Mouse (Mus musculus) ES-Bruce4 (cell line): ENCODE measurements at regions not wholly inside any gene's neighbourhood (a gene's known extent, or its start where the extent isn't known, plus 50 kb on each side); places are given as distances from the start of the nearest gene placed in this dataset.

ENCODE experiments used
- CTCF ChIP-seq: IDR thresholded peaks from one replicate; pipeline ENCODE4 v1.8.1; 2011; ENCODE audit warnings: low read depth, low read length
- EP300 ChIP-seq: IDR thresholded peaks from 2 replicates; pipeline ENCODE4 v1.6.1; 2011; ENCODE audit warnings: low read depth, low read length; ENCODE audit not compliant: insufficient read depth
- POLR2A ChIP-seq: IDR thresholded peaks from one replicate; pipeline ENCODE4 v1.8.1; 2011; ENCODE audit warnings: low read length; ENCODE audit not compliant: insufficient read depth

DNA sequence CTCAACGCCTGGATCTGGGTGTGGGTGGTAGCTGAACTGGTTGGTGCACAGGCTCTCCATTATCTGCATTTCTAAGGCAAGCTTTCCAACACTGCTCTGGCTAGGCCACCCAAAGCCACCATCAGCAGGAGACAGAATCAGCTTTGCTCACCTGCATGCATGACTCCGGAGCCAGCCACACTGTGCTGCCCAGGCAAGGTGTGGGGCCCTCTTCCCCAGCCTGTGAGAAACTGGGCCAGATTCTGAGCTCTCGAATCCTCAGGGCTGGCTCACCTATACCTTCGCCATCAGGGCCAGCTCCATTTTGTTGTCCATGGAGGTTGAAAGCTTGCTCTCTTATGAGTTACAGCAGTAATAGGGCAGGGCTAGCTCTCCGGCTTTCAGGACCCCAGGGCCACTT lies 293.1 kb upstream of the Pdzrn3 start:
- TF ChIP-seq POLR2A (no peak), CTCF (no peak), EP300 (no peak)
